Comparison of ENCODE assay signal across 8 mouse cellular contexts in genomic region chr9:22388401-22388980, GRCm38 (mm10). TPM values are rescaled to one million over a fixed set of nuclear protein-coding genes. Genes with fewer than 3 reads are reported as not detected.
DNase-seq lines count a peak whose midpoint lies in the region; ATAC-seq and TF ChIP-seq lines count a peak whose summit lies in the region.

No protein-coding gene starts in this region.

- peak; percentile 73 for DNase-seq in kidney, postnatal 0 days (ENCODE audit: low spot score)
- DNase-seq in kidney, postnatal 10 days, result no peak
- peak; percentile 66 for DNase-seq in Muller cell, postnatal 12 days (ENCODE audit: inconsistent ontology term)
- no peak for DNase-seq in right cerebral cortex, adult 2 months (ENCODE audit: low spot score in 2 of 2)
- DNase-seq in left cerebral cortex, adult 11 months (ENCODE audit: low spot score), result no peak

- H3K4me1 ChIP-seq in kidney, postnatal 0 days (replicated peaks; ENCODE audit: insufficient read depth, low read length), result no peaks in the 10 kb centered on the region; the same call in 1 of the 2 replicates
- peaks cover 19% of the 10 kb centered on the region; the same call in 1 of the 2 replicates for H3K4me1 ChIP-seq in embryonic facial prominence, embryonic 15.5 days
- H3K4me1 ChIP-seq in hindbrain, embryonic 15.5 days (replicated peaks), result peaks cover 13% of the 10 kb centered on the region
- peaks cover 50% of the 10 kb centered on the region for H3K4me1 ChIP-seq in megakaryocyte, embryonic 14.5 days

- ATAC-seq in kidney, postnatal 0 days (replicated peaks; ENCODE audit: low FRiP score, low read depth), result peak; percentile 72
- peak; percentile 71 for ATAC-seq in embryonic facial prominence, embryonic 15.5 days (ENCODE audit: insufficient number of reproducible peaks, low FRiP score, low TSS enrichment, low read depth)
- peak; percentile 42; the same call in 1 of the 2 replicates for ATAC-seq in hindbrain, embryonic 15.5 days (ENCODE audit: low FRiP score, low read depth)

- H3K9me3 ChIP-seq in kidney, postnatal 0 days (replicated peaks; ENCODE audit: low read length), result no peaks in the 10 kb centered on the region
- H3K9me3 ChIP-seq in embryonic facial prominence, embryonic 15.5 days (replicated peaks), result no peaks in the 10 kb centered on the region
- H3K9me3 ChIP-seq in hindbrain, embryonic 15.5 days, result no peaks in the 10 kb centered on the region
- no peaks in the 10 kb centered on the region for H3K9me3 ChIP-seq in megakaryocyte, embryonic 14.5 days

- H3K27ac ChIP-seq in kidney, postnatal 0 days, result peak overlapping the region; percentile 91
- peak overlapping the region; percentile 90 for H3K27ac ChIP-seq in embryonic facial prominence, embryonic 15.5 days (replicated peaks)
- peak overlapping the region; percentile 86 for H3K27ac ChIP-seq in hindbrain, embryonic 15.5 days (replicated peaks)

- no peaks in the 10 kb centered on the region for H3K36me3 ChIP-seq in kidney, postnatal 0 days (ENCODE audit: insufficient read depth, low read length)
- H3K36me3 ChIP-seq in embryonic facial prominence, embryonic 15.5 days, result no peaks in the 10 kb centered on the region
- no peaks in the 10 kb centered on the region for H3K36me3 ChIP-seq in hindbrain, embryonic 15.5 days
- H3K36me3 ChIP-seq in megakaryocyte, embryonic 14.5 days (replicated peaks; ENCODE audit: low read length), result peaks cover 3% of the 10 kb centered on the region

- peak overlapping the region; percentile 87 for H3K9ac ChIP-seq in kidney, postnatal 0 days (ENCODE audit: low read depth, low read length)
- peak overlapping the region; percentile 82 for H3K9ac ChIP-seq in embryonic facial prominence, embryonic 15.5 days
- H3K9ac ChIP-seq in hindbrain, embryonic 15.5 days, result peak overlapping the region; percentile 88

- no peak for TF ChIP-seq CTCF in kidney, postnatal 0 days (IDR thresholded peaks at IDR 0.05; ENCODE audit: low read depth)

- no peaks in the 10 kb centered on the region for H3K27me3 ChIP-seq in kidney, postnatal 0 days (ENCODE audit: insufficient read depth, low read length)
- no peaks in the 10 kb centered on the region for H3K27me3 ChIP-seq in embryonic facial prominence, embryonic 15.5 days
- H3K27me3 ChIP-seq in hindbrain, embryonic 15.5 days, result no peaks in the 10 kb centered on the region
- H3K27me3 ChIP-seq in megakaryocyte, embryonic 14.5 days (replicated peaks), result no peaks in the 10 kb centered on the region

- peak overlapping the region; percentile 93 for H3K4me3 ChIP-seq in kidney, postnatal 0 days (replicated peaks; ENCODE audit: low read depth, low read length)
- peak overlapping the region; percentile 86 for H3K4me3 ChIP-seq in embryonic facial prominence, embryonic 15.5 days (replicated peaks)
- peak overlapping the region; percentile 78 for H3K4me3 ChIP-seq in hindbrain, embryonic 15.5 days
- peak overlapping the region; percentile 99 for H3K4me3 ChIP-seq in megakaryocyte, embryonic 14.5 days (replicated peaks)

- H3K4me2 ChIP-seq in kidney, postnatal 0 days (ENCODE audit: low read length), result peak overlapping the region; percentile 85
- peak overlapping the region; percentile 69 for H3K4me2 ChIP-seq in embryonic facial prominence, embryonic 15.5 days (replicated peaks)
- peak overlapping the region; percentile 90 for H3K4me2 ChIP-seq in hindbrain, embryonic 15.5 days

- WGBS in kidney, postnatal 0 days, result under 1% methylated on average over 41 of the region's 41 CpGs
- WGBS in embryonic facial prominence, embryonic 15.5 days, result under 1% methylated on average over 27 of the region's 41 CpGs
- WGBS in hindbrain, embryonic 15.5 days, result under 1% methylated on average over 40 of the region's 41 CpGs

RNA-seq across cellular contexts. Expression of gene Anln, which starts 0.5 kb away (rescaled TPM):
- polyA plus RNA-seq in kidney, postnatal 0 days (2015; fragmentation: Nextera tagmentation; extraction: Ambion mirVana), result 15.3 and 17.7 TPM in 2 replicates
- 30.2 and 35.7 TPM in 2 replicates for polyA plus RNA-seq in embryonic facial prominence, embryonic 15.5 days (2015; fragmentation: Nextera tagmentation; extraction: Ambion mirVana)
- 6.5 and 6.7 TPM in 2 replicates for polyA plus RNA-seq in hindbrain, embryonic 15.5 days (2015; fragmentation: Nextera tagmentation; extraction: Ambion mirVana)
- polyA plus RNA-seq in megakaryocyte, embryonic 14.5 days (2012; ENCODE audit: insufficient read depth, low replicate concordance), result 0.47 and 0.89 TPM in 2 replicates

RNA-seq across cellular contexts. Expression of gene 9530077C05Rik, which starts 22.8 kb away (rescaled TPM):
- 2.1 and 2.9 TPM in 2 replicates for polyA plus RNA-seq in kidney, postnatal 0 days (2015; fragmentation: Nextera tagmentation; extraction: Ambion mirVana)
- polyA plus RNA-seq in embryonic facial prominence, embryonic 15.5 days (2015; fragmentation: Nextera tagmentation; extraction: Ambion mirVana), result 5.0 and 7.4 TPM in 2 replicates
- polyA plus RNA-seq in hindbrain, embryonic 15.5 days (2015; fragmentation: Nextera tagmentation; extraction: Ambion mirVana), result 14.7 and 16.5 TPM in 2 replicates
- polyA plus RNA-seq in megakaryocyte, embryonic 14.5 days (2012; ENCODE audit: insufficient read depth, low replicate concordance), result not detected in 2 replicates

Comparison
In these comparisons a context has a peak if more than half of its experiments do, and no peak if none do; other contexts are left out.
1. DNase-seq: peak in kidney, postnatal 0 days (single experiment) and Muller cell, postnatal 12 days (single experiment); none in kidney, postnatal 10 days (single experiment), right cerebral cortex, adult 2 months (0 of 2) and left cerebral cortex, adult 11 months (single experiment).
2. Peak in every context shown above with its lines, with median percentiles within 50 percentile points of each other: ATAC-seq, H3K27ac ChIP-seq, H3K4me2 ChIP-seq, H3K4me3 ChIP-seq and H3K9ac ChIP-seq.